Mouse (Mus musculus) forebrain, postnatal 0 days (tissue): ENCODE data around the gene Hfe2. TPM values are rescaled to one million over a fixed set of nuclear protein-coding genes. Genes with fewer than 3 reads are reported as not detected.

Experiments
- ATAC-seq: fragments of 200-750 bp; cut with Nextera tagmentation; 2 replicates; pipeline ENCODE4 v1.8.0; 2017; ENCODE audit warnings: mild to moderate bottlenecking, moderate library complexity
- DNase-seq: peaks from one replicate; pipeline ENCODE4 v3.0.0-alpha.2; 2015
- H3K27ac ChIP-seq: fragments of 300-500 bp; sonication (generic); 2 replicates; pipeline ENCODE4 v1.5.1; 2014; ENCODE audit warnings: low read depth, mild to moderate bottlenecking, antibody characterized with exemption, low read length, moderate library complexity, mixed read lengths
- H3K27me3 ChIP-seq: fragments of 300-500 bp; sonication (generic); 2 replicates; pipeline ENCODE4 v1.6.1; 2014; ENCODE audit warnings: mild to moderate bottlenecking, low read length, mixed read lengths; ENCODE audit not compliant: insufficient read depth
- H3K36me3 ChIP-seq: fragments of 300-500 bp; sonication (generic); 2 replicates; pipeline ENCODE4 v1.6.1; 2014; ENCODE audit warnings: mild to moderate bottlenecking, moderate library complexity; ENCODE audit not compliant: insufficient read depth
- H3K4me1 ChIP-seq: fragments of 300-500 bp; sonication (generic); 2 replicates; pipeline ENCODE4 v1.6.1; 2014; ENCODE audit warnings: antibody characterized with exemption; ENCODE audit not compliant: insufficient read depth
- H3K4me2 ChIP-seq: fragments of 300-500 bp; sonication (generic); 2 replicates; pipeline ENCODE4 v1.6.1; 2014; ENCODE audit warnings: low read depth, mild to moderate bottlenecking, moderate library complexity
- H3K4me3 ChIP-seq: fragments of 300-500 bp; sonication (generic); 2 replicates; pipeline ENCODE4 v1.5.1; 2014; ENCODE audit warnings: low read depth, low read length, mixed read lengths
- H3K9ac ChIP-seq: fragments of 300-500 bp; sonication (generic); 2 replicates; pipeline ENCODE4 v1.6.1; 2014; ENCODE audit warnings: mild to moderate bottlenecking
- H3K9me3 ChIP-seq: fragments of 300-500 bp; sonication (generic); 2 replicates; pipeline ENCODE4 v1.6.1; 2016; ENCODE audit warnings: low read length
- CTCF ChIP-seq: sonication (generic); IDR thresholded peaks from 2 replicates; pipeline ENCODE4 v1.5.1; 2016; ENCODE audit warnings: antibody characterized with exemption, control low read depth, low read depth
- WGBS: fragments of 180-500 bp; shearing (Covaris S2); extraction: QIAGEN DNeasy Blood & Tissue Kit; methylation state at CpG from one replicate; pipeline ENCODE4 v1.1.7; 2014; 5-methylcytosine and 5-hydroxymethylcytosine counted together
- polyA plus RNA-seq: library from polyadenylated mRNA; unstranded; fragments of >200 nt; fragmentation: Nextera tagmentation; extraction: Ambion mirVana; gene quantifications from 2 replicates; pipeline ENCODE4 v1.2.1, GENCODE M21; 2015
- total RNA-seq: library from RNA; depleted of rRNA; stranded (reverse); fragments of >200 nt; gene quantifications from 2 replicates; pipeline ENCODE4 v1.2.3, GENCODE M21; 2014

Hfe2 gene
- total and polyA plus RNA-seq, 2 experiments from 2014 or later = 1.4 to 1.6 TPM

DNA sequence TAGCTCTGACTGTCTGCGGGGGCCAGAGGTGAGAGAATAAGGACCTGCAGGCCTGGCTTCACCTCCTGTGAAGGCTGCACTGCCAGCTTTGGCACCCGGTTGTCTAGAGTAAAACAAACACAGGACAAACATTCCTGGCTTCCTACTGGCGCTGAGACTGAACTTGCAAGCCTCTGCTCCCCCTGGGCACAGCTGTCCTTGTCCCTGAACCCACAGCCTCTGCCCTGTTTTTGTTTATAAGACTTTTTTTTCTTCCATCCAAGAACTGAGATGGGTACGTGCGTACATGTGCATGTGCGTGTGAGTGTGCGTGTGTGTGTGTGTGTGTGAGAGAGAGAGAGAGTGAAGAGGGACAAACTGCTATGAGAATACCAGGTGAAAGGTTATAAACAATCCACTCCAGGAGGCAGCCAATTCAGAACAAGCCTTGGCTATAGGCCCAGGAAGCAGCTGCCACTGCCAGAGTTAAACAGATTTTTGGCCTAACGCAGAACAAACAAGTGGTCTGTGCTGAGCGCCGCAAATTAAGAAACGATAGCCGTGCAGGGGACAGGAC is 30.1 kb downstream of the Hfe2 start:
- no peaks in the 10 kb centered on the region for H3K9me3 ChIP-seq

DNA sequence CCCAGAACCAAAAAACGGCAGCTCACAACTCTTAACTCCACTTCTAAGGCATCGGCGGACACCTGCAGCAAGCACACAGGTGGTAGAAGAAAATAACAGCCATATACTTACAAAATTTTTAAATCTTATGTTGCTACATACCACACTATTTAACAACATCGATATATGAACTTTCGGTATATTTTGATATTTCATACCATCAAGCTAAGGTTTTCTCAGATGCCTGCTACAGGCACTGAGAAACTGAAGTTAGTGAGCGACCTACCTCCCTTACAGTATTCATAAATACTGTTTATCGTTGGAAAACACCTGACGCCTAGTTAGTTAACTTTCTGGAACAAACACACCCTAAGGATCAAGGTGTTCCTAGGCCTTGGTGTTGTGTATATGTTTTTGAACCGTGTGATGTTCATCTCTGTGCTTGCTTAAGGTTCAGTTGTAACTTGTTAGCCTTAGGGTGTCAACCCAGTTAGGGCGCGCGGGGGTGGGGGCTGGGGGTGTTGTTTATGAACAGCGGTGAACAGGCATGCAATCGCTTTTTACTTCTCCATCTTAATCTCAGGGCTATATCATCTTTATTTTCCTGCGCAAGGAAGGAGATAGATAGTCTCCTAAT is 31.1 kb downstream of the Hfe2 start:
- no peak overlapping the region for H3K4me3 ChIP-seq
- H3K9ac ChIP-seq = no peak overlapping the region
- WGBS = 87% methylated on average over 15 of the region's 15 CpGs
- peaks cover 26% of the 10 kb centered on the region; the same call in 1 of the 2 replicates for H3K4me1 ChIP-seq
- no peaks in the 10 kb centered on the region for H3K9me3 ChIP-seq
- no peak overlapping the region for H3K27ac ChIP-seq
- H3K36me3 ChIP-seq = peaks cover 16% of the 10 kb centered on the region
- no peaks in the 10 kb centered on the region for H3K27me3 ChIP-seq
- no peak for DNase-seq
- peak overlapping the region; percentile 81; the same call in 1 of the 2 replicates for H3K4me2 ChIP-seq
- TF ChIP-seq CTCF = no peak
- no peak for ATAC-seq

More for the DNA sequence above, 30.1 kb downstream of the Hfe2 start:
- Histone ChIP-seq H3K27me3 (no peaks in the 10 kb centered on the region), H3K9ac (no peak overlapping the region), H3K4me3 (no peak overlapping the region), H3K4me2 (no peak overlapping the region), H3K36me3 (peaks cover 7% of the 10 kb centered on the region), H3K4me1 (peaks cover 18% of the 10 kb centered on the region; the same call in 1 of the 2 replicates), H3K27ac (peak overlapping the region; percentile 45)
- 17% methylated on average over 12 of the region's 12 CpGs for WGBS
- no peak for ATAC-seq
- TF ChIP-seq CTCF = no peak
- peak; percentile 73 for DNase-seq

DNA sequence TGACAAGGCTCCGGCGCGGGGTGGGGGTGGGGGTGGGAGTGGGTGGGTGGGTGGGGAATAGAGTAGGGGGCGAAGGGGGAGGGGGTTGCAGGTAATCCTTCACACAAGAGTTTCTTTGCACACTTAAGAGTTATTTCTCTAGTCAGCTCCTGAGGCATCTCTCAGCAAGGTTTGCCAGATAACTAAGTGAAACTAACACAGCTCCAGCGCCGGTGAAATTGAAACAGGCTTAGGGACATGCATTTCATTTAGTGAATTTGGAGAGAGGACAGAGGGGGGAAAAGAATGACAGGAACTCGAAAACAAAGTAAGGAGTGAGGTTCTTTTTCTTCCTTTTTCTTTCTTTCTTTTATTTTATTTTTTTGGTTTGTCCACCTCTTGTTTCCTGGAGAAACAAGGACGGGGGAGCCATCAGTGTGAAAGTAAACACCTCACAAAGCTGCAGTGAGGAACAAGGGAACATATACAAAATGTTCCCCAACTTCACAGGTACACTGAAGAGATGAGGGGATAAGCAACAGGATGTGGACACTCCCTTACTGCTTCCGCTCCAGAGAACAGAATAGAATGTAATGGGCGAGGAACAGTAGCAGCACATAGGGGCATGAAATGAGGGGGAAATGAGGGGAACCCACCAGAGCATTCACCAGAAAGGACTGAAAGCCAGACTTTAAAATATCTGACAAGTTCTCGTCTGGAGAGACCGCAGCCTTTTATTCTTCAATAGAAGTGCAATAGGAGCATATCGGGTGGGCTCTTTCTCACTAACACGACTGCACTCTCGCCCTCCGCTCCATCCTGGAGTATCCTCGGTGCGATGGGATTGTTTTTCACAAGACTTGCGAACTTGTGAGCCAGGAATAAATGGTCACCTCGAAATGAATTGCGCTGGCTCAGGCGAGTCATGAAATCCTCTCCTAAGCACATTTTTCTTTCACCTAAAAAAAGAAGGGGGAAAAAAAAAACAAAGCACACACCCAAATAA is 32.0 kb downstream of the Hfe2 start:
- peaks cover 29% of the 10 kb centered on the region; the same call in 1 of the 2 replicates for H3K4me1 ChIP-seq

DNA sequence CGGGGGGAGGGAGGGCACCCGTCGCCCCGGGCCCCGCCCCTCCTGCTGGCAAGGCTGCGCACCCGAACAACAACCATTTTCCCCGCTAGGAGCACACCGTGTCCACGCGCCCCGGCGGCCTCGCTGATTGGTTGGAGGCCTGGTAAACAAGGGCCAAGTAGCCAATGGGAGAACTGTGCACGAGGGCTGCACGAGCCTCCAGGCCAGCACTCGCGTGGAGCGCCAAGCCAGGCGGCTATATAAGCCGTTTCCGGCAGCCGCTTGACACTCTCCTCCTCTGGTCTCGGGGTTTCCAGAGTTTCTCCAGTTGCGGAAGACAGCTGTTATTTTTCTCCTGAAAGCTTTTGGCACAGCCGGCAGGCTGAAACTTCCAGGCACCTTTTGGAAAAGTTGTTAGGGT is 32.7 kb downstream of the Hfe2 start, which contains the start of gene Txnip:
Gene Txnip, plus strand, starts transcription at position 264 of the 400 bp plus-strand sequence.
- ATAC-seq = peak; percentile 99
- H3K27me3 ChIP-seq = no peaks in the 10 kb centered on the region
- peak within 1 kb of the TSS; percentile 81 for H3K4me2 ChIP-seq
- H3K4me1 ChIP-seq = peaks cover 29% of the 10 kb centered on the region; the same call in 1 of the 2 replicates
- H3K9ac ChIP-seq = peak within 1 kb of the TSS; percentile 59
- TF ChIP-seq CTCF = peak; percentile 77
- DNase-seq = peak; percentile 99
- 2% methylated on average over 26 of the region's 26 CpGs for WGBS
- H3K9me3 ChIP-seq = no peaks in the 10 kb centered on the region
- H3K4me3 ChIP-seq = peak within 1 kb of the TSS; percentile 52
- peaks cover 16% of the 10 kb centered on the region for H3K36me3 ChIP-seq
- peak within 1 kb of the TSS; percentile 91 for H3K27ac ChIP-seq

More for the DNA sequence above, 32.0 kb downstream of the Hfe2 start:
- Histone ChIP-seq H3K4me2 (peak overlapping the region; percentile 81), H3K9ac (peak overlapping the region; percentile 59), H3K36me3 (peaks cover 16% of the 10 kb centered on the region), H3K9me3 (no peaks in the 10 kb centered on the region), H3K27ac (peak overlapping the region; percentile 91), H3K4me3 (peak overlapping the region; percentile 52), H3K27me3 (no peaks in the 10 kb centered on the region)
- 7% methylated on average over 22 of the region's 22 CpGs for WGBS
- DNase-seq (no peak), ATAC-seq (no peak)
- TF ChIP-seq CTCF = no peak

DNA sequence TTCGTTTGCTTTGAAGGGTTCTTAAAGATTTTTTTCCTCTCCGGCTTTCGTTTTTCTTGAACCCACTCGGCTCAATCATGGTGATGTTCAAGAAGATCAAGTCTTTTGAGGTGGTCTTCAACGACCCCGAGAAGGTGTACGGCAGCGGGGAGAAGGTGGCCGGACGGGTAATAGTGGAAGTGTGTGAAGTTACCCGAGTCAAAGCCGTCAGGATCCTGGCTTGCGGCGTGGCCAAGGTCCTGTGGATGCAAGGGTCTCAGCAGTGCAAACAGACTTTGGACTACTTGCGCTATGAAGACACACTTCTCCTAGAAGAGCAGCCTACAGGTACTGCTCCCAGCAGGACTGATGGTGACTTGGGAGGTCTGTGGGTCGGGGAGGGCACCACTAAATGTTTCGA is 33.2 kb downstream of the Hfe2 start:
- no peak for TF ChIP-seq CTCF
- H3K27ac ChIP-seq = peak overlapping the region; percentile 91
- no peak for ATAC-seq

DNA sequence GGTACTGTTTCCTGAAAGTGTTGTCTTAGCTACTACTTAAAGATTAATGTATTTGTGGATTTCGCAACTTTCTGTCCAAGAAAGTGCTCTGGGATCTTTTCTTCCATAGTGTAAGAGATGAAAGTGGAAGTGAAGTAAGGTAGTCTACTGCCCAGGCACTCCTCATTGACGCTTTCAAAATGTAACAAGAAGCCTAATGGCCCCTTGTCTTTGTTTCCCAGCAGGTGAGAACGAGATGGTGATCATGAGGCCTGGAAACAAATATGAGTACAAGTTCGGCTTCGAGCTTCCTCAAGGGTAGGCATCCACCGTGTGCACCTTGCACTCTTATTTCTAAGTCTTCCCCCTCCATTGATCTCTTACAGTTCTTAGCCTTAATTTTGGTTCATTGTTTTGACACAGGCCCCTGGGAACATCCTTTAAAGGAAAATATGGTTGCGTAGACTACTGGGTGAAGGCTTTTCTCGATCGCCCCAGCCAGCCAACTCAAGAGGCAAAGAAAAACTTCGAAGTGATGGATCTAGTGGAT is 33.8 kb downstream of the Hfe2 start:
- peak overlapping the region; percentile 59 for H3K9ac ChIP-seq
- DNase-seq = no peak
- H3K4me1 ChIP-seq = peaks cover 29% of the 10 kb centered on the region; the same call in 1 of the 2 replicates
- no peak for ATAC-seq
- peak overlapping the region; percentile 91 for H3K27ac ChIP-seq
- no peaks in the 10 kb centered on the region for H3K9me3 ChIP-seq
- H3K4me2 ChIP-seq = peak overlapping the region; percentile 81
- H3K27me3 ChIP-seq = no peaks in the 10 kb centered on the region
- 29% methylated on average over 10 of the region's 10 CpGs for WGBS
- H3K36me3 ChIP-seq = peaks cover 16% of the 10 kb centered on the region
- no peak for TF ChIP-seq CTCF
- H3K4me3 ChIP-seq = peak overlapping the region; percentile 52

More for the DNA sequence above, 33.2 kb downstream of the Hfe2 start:
- Histone ChIP-seq H3K9me3 (no peaks in the 10 kb centered on the region), H3K36me3 (peaks cover 16% of the 10 kb centered on the region), H3K4me2 (peak overlapping the region; percentile 81), H3K9ac (peak overlapping the region; percentile 59), H3K27me3 (no peaks in the 10 kb centered on the region), H3K4me3 (peak overlapping the region; percentile 52), H3K4me1 (peaks cover 29% of the 10 kb centered on the region; the same call in 1 of the 2 replicates)
- DNase-seq = no peak
- under 1% methylated on average over 17 of the region's 17 CpGs for WGBS
